Mouse (Mus musculus) kidney, postnatal 0 days (tissue): ENCODE results near the gene Lexm. TPM values are rescaled to one million over a fixed set of nuclear protein-coding genes. Genes with fewer than 3 reads are reported as not detected.

Experiments
- ATAC-seq: fragments of 200-750 bp; cut with Nextera tagmentation; replicated peaks from 2 replicates; pipeline ENCODE4 v1.8.0; 2017; ENCODE audit warnings: low read depth, moderate number of reproducible peaks, moderate TSS enrichment, moderate library complexity; ENCODE audit not compliant: low FRiP score
- DNase-seq: peaks from one replicate; pipeline ENCODE4 v3.0.0-alpha.2; 2016; ENCODE audit warnings: low spot score
- H3K27ac ChIP-seq: fragments of 300-500 bp; sonication (generic); 2 replicates; pipeline ENCODE4 v1.5.1; 2014; ENCODE audit warnings: mild to moderate bottlenecking
- H3K27me3 ChIP-seq: fragments of 300-500 bp; sonication (generic); 2 replicates; pipeline ENCODE4 v1.6.1; 2014; ENCODE audit warnings: low read length, mixed read lengths; ENCODE audit not compliant: insufficient read depth
- H3K36me3 ChIP-seq: fragments of 300-500 bp; sonication (generic); 2 replicates; pipeline ENCODE4 v1.6.1; 2014; ENCODE audit warnings: low read length, mixed read lengths; ENCODE audit not compliant: insufficient read depth
- H3K4me1 ChIP-seq: fragments of 300-500 bp; sonication (generic); replicated peaks from 2 replicates; pipeline ENCODE4 v1.6.1; 2014; ENCODE audit warnings: antibody characterized with exemption, low read length, mixed read lengths; ENCODE audit not compliant: insufficient read depth
- H3K4me2 ChIP-seq: fragments of 300-500 bp; sonication (generic); 2 replicates; pipeline ENCODE4 v1.6.1; 2014; ENCODE audit warnings: mild to moderate bottlenecking, low read length, moderate library complexity, mixed read lengths
- H3K4me3 ChIP-seq: fragments of 300-500 bp; sonication (generic); replicated peaks from 2 replicates; pipeline ENCODE4 v1.5.1; 2014; ENCODE audit warnings: low read depth, low read length
- H3K9ac ChIP-seq: fragments of 300-500 bp; sonication (generic); 2 replicates; pipeline ENCODE4 v1.6.1; 2014; ENCODE audit warnings: low read depth, low read length
- H3K9me3 ChIP-seq: fragments of 300-500 bp; sonication (generic); replicated peaks from 2 replicates; pipeline ENCODE4 v1.6.1; 2016; ENCODE audit warnings: low read length, inconsistent platforms, mixed read lengths
- CTCF ChIP-seq: IDR thresholded peaks from 2 replicates; pipeline ENCODE4 v1.5.1; 2016; ENCODE audit warnings: antibody characterized with exemption, low read depth, mild to moderate bottlenecking, moderate library complexity
- WGBS: fragments of 180-500 bp; shearing (Covaris S2); extraction: QIAGEN DNeasy Blood & Tissue Kit; methylation state at CpG from one replicate; pipeline ENCODE4 v1.1.7; 2014; 5-methylcytosine and 5-hydroxymethylcytosine counted together
- polyA plus RNA-seq: library from polyadenylated mRNA; unstranded; fragments of >200 nt; fragmentation: Nextera tagmentation; extraction: Ambion mirVana; gene quantifications from 2 replicates; pipeline ENCODE4 v1.2.1, GENCODE M21; 2015

Lexm gene
- polyA plus RNA-seq, 1 experiment from 2014 or later: not detected

GRCm38 (mm10) chr4:106618898-106619297 is 1.9 kb upstream of the Lexm start:
- Histone ChIP-seq H3K4me3 (no peak overlapping the region), H3K4me2 (no peak overlapping the region), H3K27me3 (peaks cover 16% of the 10 kb centered on the region), H3K9me3 (no peaks in the 10 kb centered on the region), H3K27ac (no peak overlapping the region), H3K4me1 (peaks cover 13% of the 10 kb centered on the region; the same call in 1 of the 2 replicates), H3K9ac (no peak overlapping the region), H3K36me3 (no peaks in the 10 kb centered on the region)
- TF ChIP-seq CTCF: 0 out of 2 replicates have a peak, but pooled peaks have one; percentile 3
- DNase-seq: no peak
- ATAC-seq: no peak
- WGBS: 87% methylated on average over 4 of the region's 4 CpGs

GRCm38 (mm10) chr4:106615637-106616036 is 1.4 kb downstream of the Lexm start:
- Histone ChIP-seq H3K4me1 (peaks cover 8% of the 10 kb centered on the region; the same call in 1 of the 2 replicates), H3K27ac (no peak overlapping the region), H3K9me3 (no peaks in the 10 kb centered on the region), H3K27me3 (no peaks in the 10 kb centered on the region), H3K4me2 (no peak overlapping the region), H3K4me3 (no peak overlapping the region), H3K9ac (no peak overlapping the region), H3K36me3 (no peaks in the 10 kb centered on the region)
- ATAC-seq (no peak), DNase-seq (no peak)
- no peak for TF ChIP-seq CTCF
- 71% methylated on average over 12 of the region's 12 CpGs for WGBS

GRCm38 (mm10) chr4:106614881-106615280 is 2.2 kb downstream of the Lexm start:
- no peak for ATAC-seq
- Histone ChIP-seq H3K27ac (no peak overlapping the region), H3K9ac (no peak overlapping the region), H3K4me3 (no peak overlapping the region), H3K27me3 (no peaks in the 10 kb centered on the region), H3K4me2 (no peak overlapping the region), H3K36me3 (no peaks in the 10 kb centered on the region), H3K9me3 (no peaks in the 10 kb centered on the region), H3K4me1 (peaks cover 8% of the 10 kb centered on the region; the same call in 1 of the 2 replicates)
- WGBS: 85% methylated on average over 9 of the region's 9 CpGs
- no peak for TF ChIP-seq CTCF
- no peak for DNase-seq

GRCm38 (mm10) chr4:106614180-106614797 is 2.8 kb downstream of the Lexm start:
- Histone ChIP-seq H3K27ac (no peak overlapping the region), H3K9ac (no peak overlapping the region), H3K4me1 (peaks cover 8% of the 10 kb centered on the region; the same call in 1 of the 2 replicates), H3K4me3 (no peak overlapping the region), H3K9me3 (no peaks in the 10 kb centered on the region), H3K4me2 (no peak overlapping the region), H3K36me3 (no peaks in the 10 kb centered on the region), H3K27me3 (no peaks in the 10 kb centered on the region)
- peak; percentile 87 for DNase-seq
- peak; percentile 99 for TF ChIP-seq CTCF
- WGBS: 45% methylated on average over 7 of the region's 7 CpGs
- peak; percentile 65 for ATAC-seq

GRCm38 (mm10) chr4:106613560-106613959 is 3.5 kb downstream of the Lexm start:
- H3K4me2 ChIP-seq: no peak overlapping the region
- no peak overlapping the region for H3K4me3 ChIP-seq
- H3K27ac ChIP-seq: no peak overlapping the region
- no peaks in the 10 kb centered on the region for H3K27me3 ChIP-seq
- no peaks in the 10 kb centered on the region for H3K9me3 ChIP-seq
- H3K36me3 ChIP-seq: no peaks in the 10 kb centered on the region
- H3K9ac ChIP-seq: no peak overlapping the region
- DNase-seq: no peak
- H3K4me1 ChIP-seq: peaks cover 8% of the 10 kb centered on the region; the same call in 1 of the 2 replicates
- WGBS: 72% methylated on average over 3 of the region's 3 CpGs
- no peak for TF ChIP-seq CTCF
- no peak for ATAC-seq

- WGBS: 78% methylated on average over 8 of the region's 8 CpGs
- no peak overlapping the region for H3K4me2 ChIP-seq
- no peaks in the 10 kb centered on the region for H3K27me3 ChIP-seq
- no peak overlapping the region for H3K9ac ChIP-seq
- no peak for TF ChIP-seq CTCF
- no peak overlapping the region for H3K4me3 ChIP-seq
- H3K27ac ChIP-seq: no peak overlapping the region
- H3K9me3 ChIP-seq: no peaks in the 10 kb centered on the region
- peaks cover 8% of the 10 kb centered on the region; the same call in 1 of the 2 replicates for H3K4me1 ChIP-seq
- no peaks in the 10 kb centered on the region for H3K36me3 ChIP-seq
- DNase-seq: no peak
- ATAC-seq: no peak
Measured at GRCm38 (mm10) chr4:106613105-106613504, 3.9 kb downstream of the Lexm start.
